Mouse (Mus musculus) liver, embryonic 11.5 days (tissue): Measurements from ENCODE around the gene Extl2. TPM values are rescaled to one million over a fixed set of nuclear protein-coding genes. Genes with fewer than 3 reads are reported as not detected.

Experiments
- ATAC-seq: fragments of 200-750 bp; cut with Nextera tagmentation; replicated peaks from 2 replicates; pipeline ENCODE4 v1.8.0; 2017; ENCODE audit warnings: moderate number of reproducible peaks, mild to moderate bottlenecking, moderate TSS enrichment, moderate library complexity; ENCODE audit not compliant: low FRiP score
- DNase-seq: peaks from one replicate; pipeline ENCODE4 v3.0.0-alpha.2; 2017; ENCODE audit warnings: low spot score
- H3K27ac ChIP-seq: fragments of 300-500 bp; sonication (generic); 2 replicates; pipeline ENCODE4 v1.5.1; 2014; ENCODE audit warnings: mild to moderate bottlenecking, low read depth, low read length, control low read depth
- H3K27me3 ChIP-seq: fragments of 300-500 bp; sonication (generic); replicated peaks from 2 replicates; pipeline ENCODE4 v1.6.1; 2014; ENCODE audit warnings: low read length, mixed read lengths; ENCODE audit not compliant: control insufficient read depth, insufficient read depth
- H3K36me3 ChIP-seq: fragments of 300-500 bp; sonication (generic); 2 replicates; pipeline ENCODE4 v1.6.1; 2014; ENCODE audit warnings: mild to moderate bottlenecking, low read length, moderate library complexity, mixed read lengths; ENCODE audit not compliant: control insufficient read depth, insufficient read depth
- H3K4me1 ChIP-seq: fragments of 300-500 bp; sonication (generic); replicated peaks from 2 replicates; pipeline ENCODE4 v1.6.1; 2014; ENCODE audit warnings: low read length, mixed read lengths; ENCODE audit not compliant: control insufficient read depth, insufficient read depth
- H3K4me2 ChIP-seq: fragments of 300-500 bp; sonication (generic); 2 replicates; pipeline ENCODE4 v1.6.1; 2014; ENCODE audit warnings: mild to moderate bottlenecking, control low read depth, moderate library complexity
- H3K4me3 ChIP-seq: fragments of 300-500 bp; sonication (generic); 2 replicates; pipeline ENCODE4 v1.5.1; 2014; ENCODE audit warnings: low read depth, low read length, control low read depth
- H3K9ac ChIP-seq: fragments of 300-500 bp; sonication (generic); 2 replicates; pipeline ENCODE4 v1.6.1; 2014; ENCODE audit warnings: low read depth, low read length, control low read depth
- H3K9me3 ChIP-seq: fragments of 300-500 bp; sonication (generic); 2 replicates; pipeline ENCODE4 v1.6.1; 2016; ENCODE audit warnings: low read length, inconsistent platforms, mixed read lengths; ENCODE audit not compliant: control insufficient read depth
- WGBS: fragments of 180-500 bp; shearing (Covaris S2); extraction: QIAGEN DNeasy Blood & Tissue Kit; methylation state at CpG from one replicate; pipeline ENCODE4 v1.1.7; 2014; 5-methylcytosine and 5-hydroxymethylcytosine counted together
- polyA plus RNA-seq: library from polyadenylated mRNA; unstranded; fragments of >200 nt; fragmentation: Nextera tagmentation; extraction: Ambion mirVana; gene quantifications from 2 replicates; pipeline ENCODE4 v1.2.1, GENCODE M21; 2014

Extl2 gene
- polyA plus RNA-seq, 1 experiment from 2014 or later = 13.0 TPM

DNA sequence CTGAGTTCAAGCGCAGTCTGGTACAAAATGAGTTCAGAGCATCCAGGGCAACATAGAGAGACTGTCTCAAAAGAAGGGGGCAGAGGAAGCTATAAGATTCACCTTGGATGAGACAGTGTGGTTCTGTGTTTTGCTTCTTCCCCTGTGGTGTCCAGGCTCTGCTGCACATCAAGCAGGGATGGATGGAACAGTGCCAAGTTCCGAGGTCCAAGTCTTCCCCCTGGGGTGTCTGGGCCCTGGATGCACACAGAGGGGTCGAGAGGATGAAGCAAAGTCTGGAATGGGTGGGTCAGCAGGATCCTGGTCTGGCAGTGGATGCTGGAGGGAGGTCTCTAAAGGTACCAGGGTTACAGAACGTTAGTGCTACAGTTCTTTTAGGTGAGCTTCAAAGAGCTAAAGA, 11.3 kb downstream of the Extl2 start:
- Histone ChIP-seq H3K4me1 (no peaks in the 10 kb centered on the region), H3K27ac (no peak overlapping the region), H3K4me2 (no peak overlapping the region), H3K36me3 (no peaks in the 10 kb centered on the region), H3K9me3 (no peaks in the 10 kb centered on the region), H3K27me3 (no peaks in the 10 kb centered on the region), H3K4me3 (no peak overlapping the region), H3K9ac (no peak overlapping the region)
- ATAC-seq (no peak), DNase-seq (no peak)
- 75% methylated on average over 4 of the region's 4 CpGs for WGBS

DNA sequence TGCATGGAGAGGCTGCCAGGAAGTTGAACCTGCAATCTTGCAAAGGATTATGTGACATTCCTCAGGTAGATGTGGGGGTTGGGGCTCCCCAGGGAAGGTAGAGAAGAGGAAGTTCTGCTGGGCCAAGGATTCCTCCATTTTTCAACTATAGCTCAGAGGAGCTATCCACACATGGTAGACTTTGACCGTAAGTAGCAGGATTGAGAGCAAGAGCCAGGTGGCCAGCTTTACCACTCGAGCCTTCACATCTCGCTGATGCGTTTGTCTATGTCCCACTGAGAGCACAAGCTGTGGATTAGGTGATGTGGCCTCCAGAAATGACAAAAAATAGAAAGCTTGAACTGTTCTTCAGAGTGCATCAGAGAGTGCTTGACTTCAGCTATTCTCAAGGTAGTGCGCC, 11.9 kb downstream of the Extl2 start:
- DNase-seq (no peak), ATAC-seq (no peak)
- H3K36me3 ChIP-seq = no peaks in the 10 kb centered on the region
- H3K4me1 ChIP-seq = no peaks in the 10 kb centered on the region
- WGBS = 93% methylated on average over 5 of the region's 5 CpGs
- no peak overlapping the region for H3K4me2 ChIP-seq
- no peaks in the 10 kb centered on the region for H3K27me3 ChIP-seq
- no peak overlapping the region for H3K27ac ChIP-seq
- H3K9me3 ChIP-seq = no peaks in the 10 kb centered on the region
- no peak overlapping the region for H3K9ac ChIP-seq
- no peak overlapping the region for H3K4me3 ChIP-seq

- Histone ChIP-seq H3K27ac (no peak overlapping the region; the same call in 1 of the 2 replicates), H3K36me3 (no peaks in the 10 kb centered on the region), H3K9me3 (no peaks in the 10 kb centered on the region), H3K4me2 (no peak overlapping the region), H3K4me3 (no peak overlapping the region), H3K9ac (no peak overlapping the region), H3K4me1 (no peaks in the 10 kb centered on the region), H3K27me3 (no peaks in the 10 kb centered on the region)
- 88% methylated on average over 12 of the region's 12 CpGs for WGBS
- no peak for DNase-seq
- no peak for ATAC-seq
These were observed 17.0 kb downstream of the Extl2 start for GRCm38 (mm10) chr3:116024236-116024635.

GRCm38 (mm10) chr3:116024669-116025068, 17.4 kb downstream of the Extl2 start:
- no peaks in the 10 kb centered on the region for H3K4me1 ChIP-seq
- no peak overlapping the region for H3K4me3 ChIP-seq
- WGBS = 86% methylated on average over 5 of the region's 5 CpGs
- H3K27ac ChIP-seq = no peak overlapping the region
- ATAC-seq (no peak), DNase-seq (no peak)
- H3K36me3 ChIP-seq = no peaks in the 10 kb centered on the region
- no peak overlapping the region for H3K4me2 ChIP-seq
- no peak overlapping the region for H3K9ac ChIP-seq
- H3K27me3 ChIP-seq = no peaks in the 10 kb centered on the region
- H3K9me3 ChIP-seq = no peaks in the 10 kb centered on the region

DNA sequence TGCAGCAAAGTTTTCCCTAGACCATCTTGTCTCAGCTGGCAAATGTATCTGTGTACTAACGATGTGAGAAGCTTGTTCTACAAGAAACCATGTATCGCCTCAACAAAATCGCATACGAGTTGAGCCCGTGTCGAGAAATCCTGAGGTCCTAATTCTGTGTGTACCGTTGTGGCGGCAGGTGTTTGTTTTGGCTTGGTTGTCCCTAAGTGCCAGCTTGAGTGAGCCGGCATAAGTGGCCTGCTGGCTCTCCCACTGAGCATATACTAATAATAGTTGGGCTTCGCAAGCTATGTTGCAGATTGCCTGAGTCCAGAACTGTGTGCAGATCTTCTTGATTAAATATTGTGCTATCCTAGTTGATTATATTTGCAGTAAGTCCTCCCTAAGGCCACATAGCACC, 18.4 kb downstream of the Extl2 start:
- Histone ChIP-seq H3K4me3 (no peak overlapping the region), H3K9me3 (no peaks in the 10 kb centered on the region), H3K4me2 (no peak overlapping the region), H3K9ac (no peak overlapping the region), H3K4me1 (no peaks in the 10 kb centered on the region), H3K27ac (no peak overlapping the region), H3K36me3 (no peaks in the 10 kb centered on the region), H3K27me3 (no peaks in the 10 kb centered on the region)
- ATAC-seq (no peak), DNase-seq (no peak)
- WGBS = 95% methylated on average over 10 of the region's 10 CpGs

- DNase-seq (no peak), ATAC-seq (no peak)
- H3K9me3 ChIP-seq = no peaks in the 10 kb centered on the region
- 91% methylated on average over 20 of the region's 20 CpGs for WGBS
- no peak overlapping the region for H3K4me2 ChIP-seq
- no peak overlapping the region for H3K9ac ChIP-seq
- H3K36me3 ChIP-seq = no peaks in the 10 kb centered on the region
- H3K4me1 ChIP-seq = no peaks in the 10 kb centered on the region
- no peaks in the 10 kb centered on the region for H3K27me3 ChIP-seq
- H3K4me3 ChIP-seq = no peak overlapping the region
- H3K27ac ChIP-seq = no peak overlapping the region
These were observed 19.7 kb downstream of the Extl2 start for GRCm38 (mm10) chr3:116026996-116027395.

DNA sequence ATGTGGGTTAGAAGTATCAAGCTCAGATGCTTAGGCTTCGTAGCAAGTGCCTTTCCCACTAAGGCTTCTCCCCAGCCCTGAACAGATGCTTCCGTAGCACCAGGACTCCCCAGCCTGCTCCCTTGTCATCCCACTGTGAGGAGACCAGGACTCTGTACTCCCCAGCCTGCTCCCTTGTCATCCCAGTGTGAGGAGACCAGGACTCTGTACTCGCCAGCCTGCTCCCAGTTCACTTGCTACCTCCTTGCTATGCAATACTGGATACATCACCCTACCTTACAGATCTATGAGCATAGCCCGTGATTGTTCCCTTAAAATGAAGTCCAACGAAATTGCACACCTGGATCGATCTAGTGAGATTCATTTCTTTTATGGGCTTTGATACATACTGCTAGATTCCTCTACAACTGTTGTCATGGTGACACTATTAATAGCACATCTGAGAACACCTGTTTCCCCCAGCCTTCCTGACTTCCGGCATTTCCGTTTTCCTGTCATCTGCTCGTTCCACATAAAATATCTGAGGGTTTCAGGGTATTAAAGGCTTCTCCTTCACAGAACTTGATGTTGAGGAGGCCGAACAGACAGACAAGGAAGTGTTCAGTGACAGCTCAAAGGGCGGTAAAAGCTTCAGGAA, 23.0 kb downstream of the Extl2 start:
- ATAC-seq (no peak), DNase-seq (no peak)
- Histone ChIP-seq H3K27me3 (no peaks in the 10 kb centered on the region), H3K4me2 (no peak overlapping the region), H3K9ac (no peak overlapping the region), H3K36me3 (no peaks in the 10 kb centered on the region), H3K27ac (no peak overlapping the region), H3K9me3 (no peaks in the 10 kb centered on the region), H3K4me3 (no peak overlapping the region), H3K4me1 (no peaks in the 10 kb centered on the region)
- 64% methylated on average over 11 of the region's 11 CpGs for WGBS

GRCm38 (mm10) chr3:116033218-116033870, 26.1 kb downstream of the Extl2 start:
- H3K27ac ChIP-seq = no peak overlapping the region
- DNase-seq (no peak), ATAC-seq (no peak)
- H3K4me3 ChIP-seq = no peak overlapping the region
- H3K4me1 ChIP-seq = no peaks in the 10 kb centered on the region
- no peaks in the 10 kb centered on the region for H3K36me3 ChIP-seq
- WGBS = 65% methylated on average over 6 of the region's 6 CpGs
- no peaks in the 10 kb centered on the region for H3K27me3 ChIP-seq
- H3K9me3 ChIP-seq = no peaks in the 10 kb centered on the region
- H3K9ac ChIP-seq = no peak overlapping the region
- H3K4me2 ChIP-seq = no peak overlapping the region

DNA sequence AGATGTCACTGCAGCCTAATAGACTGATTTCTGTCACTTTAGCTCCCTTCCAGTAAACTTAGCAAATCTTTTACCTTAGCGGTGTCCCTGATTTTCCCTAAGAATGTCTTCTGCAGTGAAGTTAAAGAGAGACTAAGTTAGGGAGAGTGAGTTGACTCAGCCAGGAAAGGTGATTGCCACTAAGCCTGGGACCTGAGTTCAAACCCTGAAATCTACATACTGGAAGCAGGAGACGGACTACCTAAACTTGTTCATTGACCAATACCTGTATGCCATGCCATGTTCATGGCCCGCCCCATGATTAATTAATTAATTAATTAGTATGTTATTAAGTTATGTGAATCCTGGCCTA, 26.6 kb downstream of the Extl2 start:
- Histone ChIP-seq H3K4me2 (no peak overlapping the region), H3K27ac (no peak overlapping the region), H3K4me1 (no peaks in the 10 kb centered on the region), H3K27me3 (no peaks in the 10 kb centered on the region), H3K36me3 (no peaks in the 10 kb centered on the region), H3K4me3 (no peak overlapping the region), H3K9me3 (no peaks in the 10 kb centered on the region), H3K9ac (no peak overlapping the region)
- ATAC-seq (no peak), DNase-seq (no peak)
- WGBS = 62% methylated on average over 3 of the region's 3 CpGs
